Mouse (Mus musculus): ENCODE results near the gene Tmc2. TPM values are rescaled to one million over a fixed set of nuclear protein-coding genes. Genes with fewer than 3 reads are reported as not detected.

Gene Tmc2
- polyA plus RNA-seq, 1 experiment: not detected

- no peak for TF ChIP-seq CTCF (IDR thresholded peaks at IDR 0.05; ENCODE audit: extremely low read depth, insufficient read length, insufficient replicate concordance, low read depth, low read length)
- peak; percentile 67 for TF ChIP-seq POLR2A (IDR thresholded peaks at IDR 0.05; ENCODE audit: low read depth, low read length)
- H3K27me3 ChIP-seq (ENCODE audit: control insufficient read depth, insufficient read depth, low read length): no peaks in the 10 kb centered on the region
- H3K4me3 ChIP-seq (ENCODE audit: low read depth, low read length): peak within 1 kb of the TSS; percentile 94
- peak within 1 kb of the TSS; percentile 79 for H3K27ac ChIP-seq (ENCODE audit: insufficient read depth, low read depth, low read length)
- H3K4me1 ChIP-seq (ENCODE audit: control insufficient read depth, insufficient read depth, insufficient read length, low read length): peaks cover 4% of the 10 kb centered on the region; the same call in 1 of the 2 replicates
- H3K36me3 ChIP-seq (ENCODE audit: control insufficient read depth, insufficient read depth, low read length): peaks cover 29% of the 10 kb centered on the region
- WGBS: under 1% methylated on average over 51 of the region's 51 CpGs
Measured at GRCm38 (mm10) chr2:130283854-130284654, 89.1 kb downstream of the Tmc2 start, which contains the start of gene Idh3b. Gene Idh3b (minus strand): TSS chr2:130284547.

- Histone ChIP-seq H3K36me3 (ENCODE audit: control insufficient read depth, insufficient read depth, low read length) (no peaks in the 10 kb centered on the region), H3K27ac (ENCODE audit: insufficient read depth, low read depth, low read length) (no peak overlapping the region), H3K27me3 (ENCODE audit: control insufficient read depth, insufficient read depth, low read length) (no peaks in the 10 kb centered on the region), H3K4me1 (ENCODE audit: control insufficient read depth, insufficient read depth, insufficient read length, low read length) (no peaks in the 10 kb centered on the region), H3K4me3 (ENCODE audit: low read depth, low read length) (no peak overlapping the region)
- WGBS: 39% methylated on average over 4 of the region's 4 CpGs
- TF ChIP-seq POLR2A (IDR thresholded peaks at IDR 0.05; ENCODE audit: low read depth, low read length) (no peak), CTCF (IDR thresholded peaks at IDR 0.05; ENCODE audit: extremely low read depth, insufficient read length, insufficient replicate concordance, low read depth, low read length) (no peak)
Measured at GRCm38 (mm10) chr2:130289086-130289485, 94.1 kb downstream of the Tmc2 start.

- WGBS: 7% methylated on average over 8 of the region's 8 CpGs
- Histone ChIP-seq H3K27me3 (ENCODE audit: control insufficient read depth, insufficient read depth, low read length) (peaks cover 21% of the 10 kb centered on the region), H3K27ac (ENCODE audit: insufficient read depth, low read depth, low read length) (no peak overlapping the region), H3K36me3 (ENCODE audit: control insufficient read depth, insufficient read depth, low read length) (no peaks in the 10 kb centered on the region), H3K4me1 (ENCODE audit: control insufficient read depth, insufficient read depth, insufficient read length, low read length) (peaks cover 11% of the 10 kb centered on the region), H3K4me3 (ENCODE audit: low read depth, low read length) (no peak overlapping the region)
- peak; percentile 80; the same call in 1 of the 2 replicates for TF ChIP-seq CTCF (IDR thresholded peaks at IDR 0.05; ENCODE audit: extremely low read depth, insufficient read length, insufficient replicate concordance, low read depth, low read length)
- TF ChIP-seq POLR2A (IDR thresholded peaks at IDR 0.05; ENCODE audit: low read depth, low read length): no peak
Measured at GRCm38 (mm10) chr2:130291434-130291833, 96.4 kb downstream of the Tmc2 start.

- TF ChIP-seq CTCF (IDR thresholded peaks at IDR 0.05; ENCODE audit: extremely low read depth, insufficient read length, insufficient replicate concordance, low read depth, low read length) (no peak), POLR2A (IDR thresholded peaks at IDR 0.05; ENCODE audit: low read depth, low read length) (no peak)
- 58% methylated on average over 3 of the region's 3 CpGs for WGBS
- Histone ChIP-seq H3K27me3 (ENCODE audit: control insufficient read depth, insufficient read depth, low read length) (peaks cover 36% of the 10 kb centered on the region), H3K4me3 (ENCODE audit: low read depth, low read length) (no peak overlapping the region), H3K4me1 (ENCODE audit: control insufficient read depth, insufficient read depth, insufficient read length, low read length) (peaks cover 11% of the 10 kb centered on the region), H3K27ac (ENCODE audit: insufficient read depth, low read depth, low read length) (no peak overlapping the region), H3K36me3 (ENCODE audit: control insufficient read depth, insufficient read depth, low read length) (no peaks in the 10 kb centered on the region)
Measured at GRCm38 (mm10) chr2:130293009-130293408, 98.0 kb downstream of the Tmc2 start.

- no peaks in the 10 kb centered on the region for H3K36me3 ChIP-seq (ENCODE audit: control insufficient read depth, insufficient read depth, low read length)
- peaks cover 36% of the 10 kb centered on the region for H3K27me3 ChIP-seq (ENCODE audit: control insufficient read depth, insufficient read depth, low read length)
- TF ChIP-seq POLR2A (IDR thresholded peaks at IDR 0.05; ENCODE audit: low read depth, low read length) (no peak), CTCF (IDR thresholded peaks at IDR 0.05; ENCODE audit: extremely low read depth, insufficient read length, insufficient replicate concordance, low read depth, low read length) (no peak)
- no peak overlapping the region for H3K4me3 ChIP-seq (ENCODE audit: low read depth, low read length)
- WGBS: 22% methylated on average over 4 of the region's 4 CpGs
- peaks cover 11% of the 10 kb centered on the region for H3K4me1 ChIP-seq (ENCODE audit: control insufficient read depth, insufficient read depth, insufficient read length, low read length)
- no peak overlapping the region for H3K27ac ChIP-seq (ENCODE audit: insufficient read depth, low read depth, low read length)
Measured at GRCm38 (mm10) chr2:130293486-130293885, 98.5 kb downstream of the Tmc2 start.

- peaks cover 36% of the 10 kb centered on the region for H3K27me3 ChIP-seq (ENCODE audit: control insufficient read depth, insufficient read depth, low read length)
- TF ChIP-seq POLR2A (IDR thresholded peaks at IDR 0.05; ENCODE audit: low read depth, low read length): no peak
- no peak for TF ChIP-seq CTCF (IDR thresholded peaks at IDR 0.05; ENCODE audit: extremely low read depth, insufficient read length, insufficient replicate concordance, low read depth, low read length)
- H3K27ac ChIP-seq (ENCODE audit: insufficient read depth, low read depth, low read length): no peak overlapping the region
- WGBS: 14% methylated on average over 20 of the region's 20 CpGs
- H3K4me1 ChIP-seq (ENCODE audit: control insufficient read depth, insufficient read depth, insufficient read length, low read length): peaks cover 11% of the 10 kb centered on the region
- H3K4me3 ChIP-seq (ENCODE audit: low read depth, low read length): peak overlapping the region; percentile 63
- no peaks in the 10 kb centered on the region for H3K36me3 ChIP-seq (ENCODE audit: control insufficient read depth, insufficient read depth, low read length)
Measured at GRCm38 (mm10) chr2:130294218-130294935, 99.4 kb downstream of the Tmc2 start.

- no peaks in the 10 kb centered on the region for H3K36me3 ChIP-seq (ENCODE audit: control insufficient read depth, insufficient read depth, low read length)
- no peak for TF ChIP-seq CTCF (IDR thresholded peaks at IDR 0.05; ENCODE audit: extremely low read depth, insufficient read length, insufficient replicate concordance, low read depth, low read length)
- TF ChIP-seq POLR2A (IDR thresholded peaks at IDR 0.05; ENCODE audit: low read depth, low read length): no peak
- WGBS: 3% methylated on average over 38 of the region's 39 CpGs
- no peak within 1 kb of the TSS for H3K27ac ChIP-seq (ENCODE audit: insufficient read depth, low read depth, low read length)
- peak within 1 kb of the TSS; percentile 63 for H3K4me3 ChIP-seq (ENCODE audit: low read depth, low read length)
- peaks cover 36% of the 10 kb centered on the region for H3K27me3 ChIP-seq (ENCODE audit: control insufficient read depth, insufficient read depth, low read length)
- peaks cover 11% of the 10 kb centered on the region for H3K4me1 ChIP-seq (ENCODE audit: control insufficient read depth, insufficient read depth, insufficient read length, low read length)
Measured at GRCm38 (mm10) chr2:130294936-130295277, 99.9 kb downstream of the Tmc2 start, which contains the start of gene Ebf4. Gene Ebf4 (plus strand): TSS chr2:130295169.

All from small intestine, adult 2 months (tissue).